Mouse (Mus musculus): Measurements from ENCODE around the gene Gm17428.
"Not testable (repeated sequence)": the region's sequence is repeated elsewhere in the genome, so short reads cannot be mapped to it uniquely, and the experiment has no call there.

The Gm17428 gene

GRCm38 (mm10) chr14:54950493-54950892 is 26.2 kb upstream of the Gm17428 start:
- ATAC-seq (ENCODE audit: insufficient number of reproducible peaks, low FRiP score, low TSS enrichment), result no peak

GRCm38 (mm10) chr14:54951587-54951986 is 25.1 kb upstream of the Gm17428 start:
- no peak for ATAC-seq (ENCODE audit: insufficient number of reproducible peaks, low FRiP score, low TSS enrichment)

GRCm38 (mm10) chr14:54953664-54954206 is 23.0 kb upstream of the Gm17428 start:
- no peak for ATAC-seq (ENCODE audit: insufficient number of reproducible peaks, low FRiP score, low TSS enrichment)

- no peak for ATAC-seq (ENCODE audit: insufficient number of reproducible peaks, low FRiP score, low TSS enrichment)
These were observed 22.3 kb upstream of the Gm17428 start for GRCm38 (mm10) chr14:54954474-54954873.

GRCm38 (mm10) chr14:54955481-54955880 is 21.3 kb upstream of the Gm17428 start:
- ATAC-seq (ENCODE audit: insufficient number of reproducible peaks, low FRiP score, low TSS enrichment), result no peak

GRCm38 (mm10) chr14:54956533-54956932 is 20.2 kb upstream of the Gm17428 start:
- ATAC-seq (ENCODE audit: insufficient number of reproducible peaks, low FRiP score, low TSS enrichment), result no peak

GRCm38 (mm10) chr14:54958503-54958902 is 18.2 kb upstream of the Gm17428 start:
- ATAC-seq (ENCODE audit: insufficient number of reproducible peaks, low FRiP score, low TSS enrichment), result no peak

- ATAC-seq (ENCODE audit: insufficient number of reproducible peaks, low FRiP score, low TSS enrichment), result no peak
These were observed 17.5 kb upstream of the Gm17428 start for GRCm38 (mm10) chr14:54959197-54959596.

GRCm38 (mm10) chr14:54959853-54960613 is 16.7 kb upstream of the Gm17428 start:
- ATAC-seq (ENCODE audit: insufficient number of reproducible peaks, low FRiP score, low TSS enrichment), result not testable (repeated sequence)

GRCm38 (mm10) chr14:54960769-54961168 is 16.0 kb upstream of the Gm17428 start:
- ATAC-seq (ENCODE audit: insufficient number of reproducible peaks, low FRiP score, low TSS enrichment), result no peak

GRCm38 (mm10) chr14:54961487-54961886 is 15.2 kb upstream of the Gm17428 start:
- no peak for ATAC-seq (ENCODE audit: insufficient number of reproducible peaks, low FRiP score, low TSS enrichment)

- no peak for ATAC-seq (ENCODE audit: insufficient number of reproducible peaks, low FRiP score, low TSS enrichment)
These were observed 14.0 kb upstream of the Gm17428 start for GRCm38 (mm10) chr14:54962714-54963113.

GRCm38 (mm10) chr14:54963727-54964126 is 13.0 kb upstream of the Gm17428 start:
- no peak for ATAC-seq (ENCODE audit: insufficient number of reproducible peaks, low FRiP score, low TSS enrichment)

GRCm38 (mm10) chr14:54965044-54965443 is 11.7 kb upstream of the Gm17428 start:
- ATAC-seq (ENCODE audit: insufficient number of reproducible peaks, low FRiP score, low TSS enrichment), result no peak

GRCm38 (mm10) chr14:54965631-54966030 is 11.1 kb upstream of the Gm17428 start:
- ATAC-seq (ENCODE audit: insufficient number of reproducible peaks, low FRiP score, low TSS enrichment), result no peak

- no peak for ATAC-seq (ENCODE audit: insufficient number of reproducible peaks, low FRiP score, low TSS enrichment)
These were observed 10.3 kb upstream of the Gm17428 start, which contains the start of gene Myh6 for GRCm38 (mm10) chr14:54966320-54966977. Gene Myh6, minus strand, starts transcription at chr14:54966927.

- ATAC-seq (ENCODE audit: insufficient number of reproducible peaks, low FRiP score, low TSS enrichment), result no peak
These were observed 8.9 kb upstream of the Gm17428 start for GRCm38 (mm10) chr14:54967874-54968273.

GRCm38 (mm10) chr14:54968344-54968743 is 8.4 kb upstream of the Gm17428 start:
- no peak for ATAC-seq (ENCODE audit: insufficient number of reproducible peaks, low FRiP score, low TSS enrichment)

GRCm38 (mm10) chr14:54972786-54973185 is 3.9 kb upstream of the Gm17428 start:
- ATAC-seq (ENCODE audit: insufficient number of reproducible peaks, low FRiP score, low TSS enrichment), result not testable (repeated sequence)

GRCm38 (mm10) chr14:54974068-54974791 is 2.5 kb upstream of the Gm17428 start:
- no peak for ATAC-seq (ENCODE audit: insufficient number of reproducible peaks, low FRiP score, low TSS enrichment)

- ATAC-seq (ENCODE audit: insufficient number of reproducible peaks, low FRiP score, low TSS enrichment), result no peak
These were observed 1.9 kb downstream of the Gm17428 start for GRCm38 (mm10) chr14:54978664-54979063.

All from cerebellum, adult (tissue).